Mouse (Mus musculus): Measurements from ENCODE around the gene Zcchc24.

Zcchc24 gene

GRCm38 (mm10) chr14:25776294-25776693 lies 7.5 kb upstream of the Zcchc24 start:
- no peak for DNase-seq (ENCODE audit: low spot score)

DNA sequence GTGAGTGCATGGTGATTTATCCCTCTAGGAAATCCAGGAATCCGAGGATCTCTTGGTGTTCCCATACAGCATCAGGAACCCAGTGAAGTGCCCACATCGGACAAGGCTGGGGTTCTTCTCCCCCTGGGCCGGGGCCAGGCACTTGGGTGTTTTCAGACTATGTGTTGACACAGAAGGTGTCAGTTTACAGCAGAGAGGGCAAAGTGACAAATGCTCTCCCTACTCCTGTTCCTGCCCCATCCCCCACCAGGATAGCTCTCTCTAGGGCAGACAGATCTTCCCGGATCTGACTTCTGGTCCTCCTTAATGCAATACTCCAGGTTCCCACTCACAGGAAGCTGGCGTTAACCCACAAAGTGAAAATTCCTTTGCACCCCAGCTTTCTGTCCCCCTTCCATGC lies 5.3 kb upstream of the Zcchc24 start:
- DNase-seq (ENCODE audit: low spot score) = no peak

DNA sequence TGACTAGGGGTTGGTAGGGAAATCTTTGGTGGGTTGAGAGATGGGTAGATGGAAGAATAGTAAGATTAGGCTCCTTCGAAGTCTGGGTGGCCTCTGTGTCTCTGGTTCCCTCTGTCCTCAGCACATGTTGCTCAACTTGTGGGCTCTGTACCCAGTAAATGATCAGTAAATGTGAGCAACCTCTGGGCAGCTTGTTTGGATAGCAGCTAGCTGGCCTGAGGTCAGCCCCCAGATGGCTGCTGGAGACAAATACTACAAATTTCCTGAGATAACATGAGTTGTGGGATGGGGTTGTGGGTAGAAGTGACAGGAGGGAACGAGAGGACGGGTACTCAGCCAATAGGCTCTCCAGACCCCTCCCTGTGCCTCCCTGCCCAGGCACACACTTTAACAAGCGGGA lies 4.2 kb upstream of the Zcchc24 start:
- DNase-seq (ENCODE audit: low spot score) = no peak

DNA sequence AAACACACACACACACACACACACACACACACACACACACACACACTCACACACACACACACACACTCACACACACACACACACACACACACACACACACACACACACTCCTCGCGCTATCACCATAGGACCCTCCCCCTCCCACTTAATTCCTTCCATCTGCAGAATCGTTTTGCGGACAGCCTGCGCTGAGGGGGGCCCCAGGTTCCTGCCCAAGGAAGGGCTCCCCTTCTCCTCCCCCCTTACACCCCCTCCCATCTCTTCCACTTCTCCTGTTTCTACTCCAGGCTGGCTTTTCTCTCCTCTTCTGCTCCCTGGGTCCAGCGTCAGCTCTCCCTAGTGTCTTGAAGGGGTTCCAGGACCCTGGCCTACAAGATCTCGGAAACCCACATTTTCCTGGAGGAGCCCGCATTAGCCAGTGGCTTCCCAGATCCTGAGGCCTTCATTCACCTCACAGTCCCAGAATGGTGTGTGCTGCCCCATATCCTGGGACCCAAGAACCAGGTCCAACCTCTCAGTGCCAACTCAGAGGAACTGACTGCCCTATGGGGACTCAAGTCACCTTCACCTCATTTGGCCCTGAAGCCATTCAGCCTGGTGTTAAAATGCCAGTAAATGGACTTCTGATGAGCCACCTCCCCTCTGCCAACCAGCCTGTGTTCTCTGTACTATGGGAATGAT lies 927 bp upstream of the Zcchc24 start:
- DNase-seq (ENCODE audit: low spot score) = no peak

- DNase-seq (ENCODE audit: low spot score) = no peak
These were observed 462 bp downstream of the Zcchc24 start for GRCm38 (mm10) chr14:25768261-25768893.

- peak; percentile 48 for DNase-seq (ENCODE audit: low spot score)
These were observed 1.1 kb downstream of the Zcchc24 start for GRCm38 (mm10) chr14:25767725-25768203.

- DNase-seq (ENCODE audit: low spot score) = no peak
These were observed 2.4 kb downstream of the Zcchc24 start for GRCm38 (mm10) chr14:25766441-25766840.

DNA sequence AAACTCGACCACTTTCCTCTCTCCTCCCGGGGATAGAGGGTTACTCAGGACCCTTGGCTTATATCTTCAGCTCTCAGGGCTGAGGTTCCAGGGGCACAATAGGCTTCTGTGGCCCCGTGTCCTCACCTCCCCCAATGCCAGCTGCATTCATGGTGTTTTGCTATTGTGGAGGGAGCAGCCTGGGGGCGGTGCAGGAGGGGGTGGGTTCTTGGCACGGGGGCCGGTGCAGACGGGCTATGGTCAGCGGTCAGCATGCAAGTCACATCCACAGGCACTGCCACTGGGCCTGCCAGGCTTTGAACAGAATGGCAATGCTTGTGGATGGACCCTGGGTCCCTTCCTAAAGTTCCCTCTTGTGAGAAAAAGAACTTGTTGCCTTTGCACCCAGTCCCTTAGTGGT lies 2.9 kb downstream of the Zcchc24 start:
- DNase-seq (ENCODE audit: low spot score) = no peak

GRCm38 (mm10) chr14:25765146-25765545 lies 3.7 kb downstream of the Zcchc24 start:
- no peak for DNase-seq (ENCODE audit: low spot score)

DNA sequence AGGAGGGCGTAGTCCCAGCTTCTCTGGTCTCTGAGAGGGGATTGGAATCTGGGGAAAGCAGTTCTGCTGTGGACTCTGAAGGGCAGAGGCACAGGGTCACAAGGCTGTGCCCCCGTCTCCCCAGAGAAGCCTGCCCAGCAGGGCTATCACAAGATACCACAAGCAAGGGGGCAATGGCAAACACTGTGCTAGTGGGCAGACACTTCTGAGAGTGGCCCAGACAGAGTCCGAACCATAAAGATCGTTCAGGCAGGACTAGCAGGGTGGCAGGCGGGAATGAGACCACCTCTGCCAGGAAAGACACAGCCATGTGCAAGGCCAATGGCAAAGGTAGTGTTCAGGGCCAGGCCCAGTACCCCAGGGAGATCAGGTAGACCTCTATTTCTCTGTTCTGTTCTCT lies 7.7 kb downstream of the Zcchc24 start:
- DNase-seq (ENCODE audit: low spot score) = no peak

- no peak for DNase-seq (ENCODE audit: low spot score)
These were observed 8.8 kb downstream of the Zcchc24 start for GRCm38 (mm10) chr14:25759981-25760537.

GRCm38 (mm10) chr14:25759551-25759950 lies 9.3 kb downstream of the Zcchc24 start:
- no peak for DNase-seq (ENCODE audit: low spot score)

GRCm38 (mm10) chr14:25757917-25758316 lies 10.9 kb downstream of the Zcchc24 start:
- DNase-seq (ENCODE audit: low spot score) = no peak

DNA sequence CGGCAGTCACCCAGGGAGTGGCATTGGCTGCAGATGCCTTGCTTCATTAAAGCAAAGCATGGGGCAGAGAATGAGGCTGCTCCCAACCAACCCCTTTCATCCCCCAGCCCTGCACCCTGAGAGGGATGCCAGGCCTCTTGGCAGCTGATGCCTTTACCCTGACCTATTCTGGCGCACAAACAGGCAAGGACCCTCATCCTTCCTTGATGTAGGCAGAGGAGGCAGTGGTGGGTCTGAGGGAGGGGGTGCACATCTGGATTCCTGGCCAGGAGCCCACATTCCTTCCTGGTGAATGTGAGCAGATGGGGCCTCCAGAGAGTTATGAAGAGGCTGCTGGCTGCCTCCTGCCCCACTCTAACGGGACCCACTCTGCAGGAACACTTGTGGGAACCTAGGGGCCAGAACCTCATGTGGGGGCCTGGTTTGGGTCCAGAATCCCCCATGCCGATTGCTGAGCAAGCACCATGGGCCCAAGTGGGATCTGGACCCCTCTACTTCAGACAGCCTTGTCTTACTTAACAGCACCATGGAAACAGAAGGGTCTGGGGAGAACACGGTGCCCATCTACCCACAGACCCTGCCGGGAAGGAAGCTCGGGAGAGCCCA lies 12.4 kb downstream of the Zcchc24 start:
- no peak for DNase-seq (ENCODE audit: low spot score)

- DNase-seq (ENCODE audit: low spot score) = no peak
These were observed 13.3 kb downstream of the Zcchc24 start for GRCm38 (mm10) chr14:25755541-25755940.

GRCm38 (mm10) chr14:25754531-25755484 lies 14.0 kb downstream of the Zcchc24 start:
- no peak for DNase-seq (ENCODE audit: low spot score)

DNA sequence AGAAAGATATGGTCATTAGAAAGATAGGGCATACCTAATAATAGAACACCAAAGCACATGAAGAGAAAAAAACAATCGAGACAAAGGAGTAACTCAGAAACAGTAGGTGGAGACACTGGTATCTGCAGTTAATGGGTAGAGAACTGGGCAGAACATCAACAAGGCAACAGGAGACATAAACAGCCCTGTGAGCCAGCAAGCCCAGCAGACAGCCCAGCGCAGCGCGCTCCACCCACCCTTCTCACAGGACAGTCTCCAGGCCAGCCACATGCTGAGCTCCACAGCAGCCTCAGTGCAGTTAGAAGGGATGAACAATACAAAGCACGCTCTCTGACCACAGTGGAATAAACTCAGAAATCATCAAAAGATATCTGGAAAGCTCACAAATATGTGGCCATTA lies 15.8 kb downstream of the Zcchc24 start:
- DNase-seq (ENCODE audit: low spot score) = peak; percentile 82

- no peak for DNase-seq (ENCODE audit: low spot score)
These were observed 17.8 kb downstream of the Zcchc24 start for GRCm38 (mm10) chr14:25751067-25751466.

DNA sequence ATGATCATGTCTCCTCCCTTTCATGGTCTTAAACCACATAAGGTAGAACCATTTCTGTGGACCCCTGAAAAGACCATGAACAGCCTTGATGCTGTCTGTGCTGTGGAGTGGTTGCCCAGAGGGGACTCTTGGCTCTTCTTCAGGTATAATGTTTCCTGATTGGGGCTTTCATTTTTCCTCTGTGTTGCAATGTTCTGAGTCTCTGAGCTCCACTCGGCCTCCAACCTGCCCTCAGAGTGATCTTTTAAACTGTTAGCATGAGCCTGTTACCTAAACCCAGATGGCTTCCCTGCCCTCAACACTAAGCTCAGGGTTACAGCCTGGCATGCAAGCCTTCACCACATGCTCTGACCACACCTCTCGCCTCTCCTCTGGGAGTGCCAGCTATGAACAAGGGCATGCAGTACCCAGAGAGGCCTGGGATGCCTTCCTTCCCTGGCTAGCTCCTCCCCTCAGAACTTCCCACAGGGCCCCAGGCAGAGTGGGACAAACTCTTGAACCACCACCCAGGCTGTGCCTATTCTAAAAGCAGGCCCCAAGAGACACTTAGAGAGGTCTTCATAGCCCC lies 18.3 kb downstream of the Zcchc24 start:
- no peak for DNase-seq (ENCODE audit: low spot score)

GRCm38 (mm10) chr14:25749143-25749909 lies 19.5 kb downstream of the Zcchc24 start:
- DNase-seq (ENCODE audit: low spot score) = no peak
